Mouse (Mus musculus): ENCODE measurements at regions not wholly inside any gene's neighbourhood (a gene's known extent, or its start where the extent isn't known, plus 50 kb on each side); places are given as distances from the start of the nearest gene placed in this dataset.

DNA sequence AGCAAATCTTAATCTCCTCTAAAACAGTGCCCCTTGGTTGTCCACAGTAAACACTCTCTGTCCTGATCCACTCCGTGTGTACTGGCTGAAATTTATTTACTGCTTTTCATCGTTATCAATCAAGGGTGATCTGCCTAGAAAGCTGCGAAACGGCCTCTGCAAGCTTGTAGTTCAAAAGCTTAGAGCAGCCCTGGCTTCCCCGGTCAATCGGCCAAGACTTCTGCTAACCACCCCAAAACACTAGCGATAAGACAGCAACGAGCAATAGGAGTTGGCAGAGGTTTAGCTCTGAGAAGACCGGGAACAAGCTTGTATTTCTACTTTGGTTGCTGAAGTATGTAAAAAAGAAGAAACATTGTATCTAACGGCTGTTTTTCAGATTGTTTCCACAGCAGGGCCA is 201.8 kb downstream of the Sptssa start:
- in situ Hi-C loops (cut with MboI, MseI), result no loop called here

DNA sequence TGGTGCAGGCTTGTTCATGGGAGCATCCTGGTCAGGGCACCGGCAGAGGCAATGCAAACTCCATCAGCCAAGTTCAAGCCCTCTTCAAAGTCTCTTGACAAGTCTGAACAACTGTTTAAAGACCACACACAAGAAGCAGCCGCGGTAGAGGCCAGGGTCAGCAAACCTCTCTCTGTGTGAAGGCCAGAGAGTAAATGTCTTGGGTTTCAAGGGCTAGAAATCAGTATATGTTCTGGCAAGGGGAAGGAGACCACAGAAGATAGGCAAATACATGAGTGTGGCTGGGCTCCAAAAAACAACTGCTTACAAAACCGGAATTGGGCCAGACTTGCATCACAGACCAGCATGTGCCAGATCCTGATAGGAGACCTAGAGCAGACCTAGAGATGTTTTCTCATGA is 203.0 kb downstream of the Sptssa start:
- in situ Hi-C loops (cut with MboI, MseI), result no loop called here

DNA sequence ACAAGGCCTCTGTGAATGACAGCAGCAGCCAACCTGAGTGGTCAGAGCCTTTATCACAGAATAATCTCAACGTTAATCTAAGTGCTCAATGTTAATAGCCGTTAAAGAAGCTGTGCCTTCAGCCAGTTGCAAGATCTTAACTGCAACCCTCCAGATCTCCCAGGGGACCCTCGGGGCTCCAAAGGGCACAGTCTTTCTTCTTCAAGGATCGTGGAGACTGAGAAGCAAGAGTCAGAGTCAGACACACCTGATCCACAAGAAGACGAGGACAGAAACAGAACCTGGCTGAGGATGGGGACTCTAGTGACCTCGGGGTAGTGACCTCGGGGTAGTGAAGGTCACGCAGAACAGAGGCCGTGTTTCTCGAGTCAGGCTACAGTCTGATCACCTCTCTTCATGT is 206.0 kb downstream of the Sptssa start:
- in situ Hi-C loops (cut with MboI, MseI), result no loop called here

DNA sequence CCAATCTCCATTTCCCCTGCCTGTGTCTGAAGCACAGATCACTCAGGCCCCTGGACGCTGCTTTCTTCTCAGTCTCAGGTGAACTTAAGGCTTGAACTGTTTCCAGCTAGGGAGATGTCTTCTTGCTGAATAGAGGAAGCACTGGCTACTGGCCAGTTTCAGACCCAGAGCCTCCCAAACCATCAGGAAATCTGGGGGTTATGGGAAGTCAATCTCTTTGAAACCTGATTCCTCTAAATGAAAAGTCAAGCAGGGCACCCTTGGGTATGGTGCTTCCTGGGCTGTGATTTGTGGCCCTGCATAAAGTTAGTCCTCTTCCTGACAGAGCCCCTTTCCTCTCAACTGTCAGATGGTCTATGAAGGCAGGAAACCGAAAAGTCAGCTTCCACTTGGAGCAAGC is 208.2 kb downstream of the Sptssa start:
- in situ Hi-C loops (cut with MboI, MseI), result no loop called here

DNA sequence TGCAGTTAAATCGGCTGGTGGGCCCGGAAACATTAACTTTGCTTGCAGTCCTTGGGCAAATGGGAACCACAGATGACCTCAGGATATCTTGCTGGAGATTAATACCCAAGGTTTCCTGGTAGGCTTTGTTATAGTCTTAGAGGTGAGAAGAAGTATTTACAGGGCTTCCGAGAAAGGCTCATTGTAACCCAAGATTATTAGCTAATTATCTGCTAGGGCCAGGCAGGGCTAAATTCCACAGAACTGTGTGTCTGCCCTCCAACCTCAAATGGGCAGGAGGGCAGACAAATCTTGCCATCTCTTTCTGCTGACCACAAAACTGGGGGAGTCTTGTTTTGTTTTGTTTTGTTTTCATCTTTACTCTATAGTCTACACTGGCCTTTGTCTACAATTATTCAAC is 209.0 kb downstream of the Sptssa start:
- in situ Hi-C loops (cut with MboI, MseI), result no loop called here

DNA sequence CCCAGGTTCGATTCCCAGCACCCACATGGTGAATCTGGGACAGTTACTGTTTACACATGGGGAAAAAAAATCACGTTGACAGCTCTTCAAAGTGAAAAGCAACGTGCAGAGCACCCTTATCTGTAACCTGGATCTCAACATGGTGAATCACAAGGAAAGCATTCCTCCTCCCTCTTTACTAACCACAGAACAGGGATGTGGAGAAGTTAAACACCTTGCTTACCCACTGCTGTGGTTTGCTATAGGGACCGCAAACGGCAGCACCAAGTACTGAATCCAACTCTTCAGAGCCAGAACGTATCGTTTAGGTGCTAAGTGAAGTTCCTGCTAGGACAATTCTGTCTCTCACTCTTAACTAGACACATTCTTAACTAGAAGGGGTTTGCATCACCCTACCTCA is 210.0 kb downstream of the Sptssa start:
- in situ Hi-C loops (cut with MboI, MseI), result no loop called here

DNA sequence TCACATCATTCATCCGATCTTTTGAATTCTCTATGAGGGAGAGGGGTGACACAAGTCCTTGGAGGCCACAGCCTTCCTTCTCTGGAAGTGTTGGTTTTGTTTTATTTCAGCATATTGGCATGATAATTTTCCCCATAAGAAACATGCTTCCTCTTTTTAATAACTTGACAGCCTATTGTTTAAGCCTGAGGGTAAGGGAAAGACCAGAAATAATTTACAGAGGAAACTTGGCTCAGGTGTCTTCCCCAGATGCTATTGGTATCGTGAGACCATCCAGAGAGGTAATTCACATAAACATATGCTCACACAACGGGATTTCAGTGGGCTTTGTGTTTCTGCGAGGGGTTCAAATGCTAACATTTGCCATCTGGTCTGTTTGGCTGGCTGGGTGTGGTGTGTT is 212.0 kb downstream of the Sptssa start:
- in situ Hi-C loops (cut with MboI, MseI), result no loop called here

DNA sequence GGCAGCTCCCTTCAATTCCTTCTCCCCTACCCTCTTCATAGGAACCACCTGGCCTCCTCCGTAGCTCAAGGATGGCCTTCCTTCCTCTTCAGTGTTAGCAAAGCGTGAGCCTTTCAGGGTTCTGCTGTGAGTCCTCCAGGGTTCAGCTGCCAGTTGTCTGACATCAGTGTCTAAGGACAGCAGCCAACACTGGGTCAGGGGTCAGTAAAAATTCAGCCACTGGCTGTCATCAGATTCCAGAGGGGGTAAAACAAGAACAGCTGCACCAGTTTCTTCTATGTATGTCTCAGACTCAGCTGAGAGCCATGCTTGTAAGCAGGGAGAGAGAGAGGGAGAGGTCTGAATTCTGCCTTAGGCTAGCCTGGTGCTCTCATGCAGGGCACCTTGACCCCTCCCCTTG is 213.1 kb downstream of the Sptssa start:
- in situ Hi-C loops (cut with MboI, MseI), result no loop called here

DNA sequence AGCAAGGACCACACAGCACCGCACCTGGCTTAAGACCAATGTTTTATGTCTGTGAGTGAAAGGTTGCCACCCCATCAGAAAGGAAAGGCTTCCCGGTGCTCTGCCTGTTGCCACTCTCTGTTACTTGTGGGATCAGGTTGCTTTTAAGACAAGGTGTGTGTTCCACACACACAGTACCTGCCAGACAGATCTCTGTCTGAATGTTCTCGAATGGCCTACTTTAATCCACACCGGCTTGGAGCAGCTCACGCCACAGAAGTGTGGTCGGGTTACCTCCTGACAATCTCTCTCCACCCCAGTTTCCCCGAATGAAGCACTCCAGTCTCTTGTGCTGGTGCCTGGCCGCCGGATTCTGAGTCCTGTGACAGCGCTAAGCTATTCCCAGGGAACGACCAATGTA is 214.0 kb downstream of the Sptssa start:
- in situ Hi-C loops (cut with MboI, MseI), result no loop called here

DNA sequence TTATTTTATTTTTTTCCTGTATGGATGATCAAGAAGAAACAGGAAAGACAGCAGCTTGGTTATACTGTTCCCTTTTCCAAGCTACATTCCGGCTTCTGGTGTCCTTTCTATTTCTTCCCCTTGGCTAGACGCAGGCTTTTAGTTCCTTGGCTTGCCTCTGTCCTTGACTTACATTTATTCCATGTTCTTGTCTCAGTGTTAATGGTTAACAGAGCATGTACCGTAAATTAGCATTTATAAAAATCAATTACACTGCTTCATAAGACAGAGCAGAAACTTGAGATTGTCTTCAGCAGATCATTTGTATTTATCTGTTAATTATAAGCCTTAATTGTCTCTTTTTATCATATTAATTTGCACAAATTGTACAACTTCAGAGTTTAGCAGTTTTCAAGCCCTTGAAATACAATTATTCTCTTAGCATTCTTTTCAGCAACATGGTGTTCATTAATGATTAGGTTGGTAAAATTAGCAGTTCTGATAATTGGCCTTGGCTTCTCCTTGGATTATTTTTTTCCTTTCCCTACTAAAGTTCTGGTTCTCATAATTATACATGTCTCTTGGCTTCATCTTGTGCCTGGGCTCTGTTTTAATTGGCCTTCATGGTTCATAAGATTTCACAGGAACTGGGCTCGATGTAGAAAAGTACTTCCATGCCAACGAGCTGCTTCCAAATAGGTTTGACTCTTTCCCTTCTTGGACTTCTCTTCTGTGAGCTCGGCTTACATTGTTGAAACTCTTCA is 215.4 kb downstream of the Sptssa start:
- in situ Hi-C loops (cut with MboI, MseI), result no loop called here

DNA sequence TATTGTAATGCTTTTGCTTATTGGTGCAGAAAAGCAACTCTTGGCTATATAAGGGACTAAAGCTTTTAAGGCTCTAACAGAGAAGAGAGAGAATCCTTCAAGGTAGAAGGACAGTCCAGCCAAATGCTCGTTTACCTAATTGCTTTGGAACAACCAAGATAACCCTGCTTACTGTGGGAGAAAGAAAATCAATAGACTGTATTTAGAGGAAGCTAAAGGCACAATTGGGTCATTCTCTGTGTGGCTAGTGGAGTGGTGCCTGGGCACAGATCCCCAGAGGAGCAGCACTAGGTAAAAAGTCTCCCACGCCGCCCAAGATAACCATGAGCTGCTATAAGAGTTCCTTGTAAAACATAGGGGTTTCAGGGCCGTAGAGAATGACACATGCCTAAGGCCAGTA is 217.6 kb downstream of the Sptssa start:
- in situ Hi-C loops (cut with MboI, MseI), result no loop called here

DNA sequence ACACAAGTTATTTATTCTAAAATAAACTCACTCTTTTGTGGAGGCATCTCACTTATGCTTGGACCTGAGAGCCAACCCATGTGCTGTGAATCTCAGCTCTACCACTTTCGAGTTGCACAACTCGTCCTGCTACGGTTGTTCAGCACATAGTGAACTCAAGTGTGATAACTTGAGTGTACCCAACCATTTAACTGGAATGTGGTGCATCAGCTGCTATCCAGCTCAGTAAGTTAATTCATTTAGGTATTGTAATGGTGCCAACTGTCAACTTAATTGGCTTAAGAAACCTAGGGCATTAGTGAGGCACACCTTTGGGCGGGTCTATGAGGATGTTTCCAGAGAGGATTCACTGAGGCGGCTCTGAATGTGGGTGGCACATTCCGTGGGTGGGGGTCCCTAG is 221.6 kb upstream of the Egln3 start:
- in situ Hi-C loops (cut with MboI, MseI), result no loop called here

DNA sequence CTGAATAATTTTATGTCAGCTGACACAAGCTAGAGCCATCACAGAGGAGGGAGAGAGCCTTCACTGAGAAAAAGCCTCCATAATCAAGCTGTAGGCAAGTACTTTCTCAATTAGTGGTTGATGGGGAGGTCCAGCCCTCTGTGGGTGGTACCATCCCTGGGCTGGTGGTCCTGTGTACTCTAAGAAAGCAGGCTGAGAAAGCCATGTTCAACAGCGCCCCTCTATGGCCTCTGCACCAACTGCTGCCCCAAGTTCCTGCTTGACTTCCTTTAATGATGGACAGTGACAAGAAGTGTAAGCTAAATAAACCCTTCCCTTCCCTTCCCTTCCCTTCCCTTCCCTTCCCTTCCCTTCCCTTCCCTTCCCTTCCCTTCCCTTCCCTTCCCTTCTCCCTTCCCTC is 211.2 kb upstream of the Egln3 start:
- in situ Hi-C loops (cut with MboI, MseI), result no loop called here

DNA sequence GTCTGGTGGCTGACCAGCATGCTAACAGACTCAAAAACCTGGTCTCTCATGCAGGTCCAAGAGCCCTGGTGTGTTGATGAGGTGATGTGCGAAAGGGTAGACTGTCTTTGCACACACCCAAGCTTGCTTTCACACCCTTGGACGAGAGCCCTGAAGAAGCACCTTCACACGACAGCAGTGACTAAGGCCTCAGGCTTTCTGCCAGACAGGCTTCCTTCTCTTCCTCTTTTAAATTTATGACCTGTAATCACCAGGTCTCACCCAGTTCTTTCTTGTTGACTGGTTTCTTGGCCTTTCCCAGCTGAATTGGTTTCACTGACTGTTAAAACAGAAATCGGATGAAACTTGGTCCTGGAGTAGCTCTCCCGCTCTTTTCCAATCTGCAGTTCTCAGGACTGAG is 210.5 kb upstream of the Egln3 start:
- in situ Hi-C loops (cut with MboI, MseI), result no loop called here

DNA sequence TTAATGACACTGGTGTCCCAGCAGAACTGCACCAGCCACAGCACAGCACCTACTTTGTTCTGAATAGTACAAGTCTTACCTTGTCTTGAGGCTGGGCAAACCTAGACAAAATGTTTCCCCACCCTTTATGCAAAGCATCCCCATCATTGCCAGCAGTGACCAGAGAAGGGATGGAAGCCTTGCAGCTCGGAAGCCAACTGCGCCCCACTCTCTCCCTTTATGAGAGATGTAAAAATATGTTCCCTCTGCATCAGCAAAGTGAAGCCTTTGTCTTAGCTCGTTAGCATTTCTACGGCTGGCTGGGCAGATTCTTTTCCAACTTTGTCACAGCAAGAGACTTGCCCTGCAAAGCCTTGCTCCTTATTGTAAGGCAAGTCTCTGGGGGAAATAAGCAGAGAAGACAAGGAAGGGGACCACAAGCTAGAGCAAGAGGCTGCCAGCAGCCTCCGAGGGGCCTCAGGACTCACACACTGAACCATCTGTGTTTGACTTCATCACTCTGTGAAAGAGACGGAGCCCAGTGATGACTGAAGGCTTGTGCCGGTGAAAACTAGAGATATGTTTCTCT is 206.5 kb upstream of the Egln3 start:
- in situ Hi-C loops (cut with MboI, MseI), result no loop called here

DNA sequence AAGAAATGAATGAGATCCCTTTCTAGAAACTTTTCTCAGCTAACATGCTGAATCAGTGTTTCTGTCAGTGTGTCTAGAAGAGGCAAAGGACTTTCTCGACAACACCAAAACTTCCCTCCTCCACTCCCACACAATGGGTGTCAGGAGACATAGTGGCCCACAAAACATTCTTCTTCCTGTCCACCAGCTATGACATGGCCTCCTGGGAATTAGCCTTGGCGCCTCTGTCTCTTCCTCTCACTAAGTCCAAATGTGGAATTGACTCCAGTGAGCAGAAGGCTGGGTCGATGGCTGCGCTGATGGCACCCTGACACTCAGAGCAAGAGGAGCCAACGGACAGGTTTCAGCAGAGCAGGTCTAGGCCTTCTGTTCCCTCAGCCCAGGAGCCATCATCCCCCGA is 205.2 kb upstream of the Egln3 start:
- in situ Hi-C loops (cut with MboI, MseI), result no loop called here

DNA sequence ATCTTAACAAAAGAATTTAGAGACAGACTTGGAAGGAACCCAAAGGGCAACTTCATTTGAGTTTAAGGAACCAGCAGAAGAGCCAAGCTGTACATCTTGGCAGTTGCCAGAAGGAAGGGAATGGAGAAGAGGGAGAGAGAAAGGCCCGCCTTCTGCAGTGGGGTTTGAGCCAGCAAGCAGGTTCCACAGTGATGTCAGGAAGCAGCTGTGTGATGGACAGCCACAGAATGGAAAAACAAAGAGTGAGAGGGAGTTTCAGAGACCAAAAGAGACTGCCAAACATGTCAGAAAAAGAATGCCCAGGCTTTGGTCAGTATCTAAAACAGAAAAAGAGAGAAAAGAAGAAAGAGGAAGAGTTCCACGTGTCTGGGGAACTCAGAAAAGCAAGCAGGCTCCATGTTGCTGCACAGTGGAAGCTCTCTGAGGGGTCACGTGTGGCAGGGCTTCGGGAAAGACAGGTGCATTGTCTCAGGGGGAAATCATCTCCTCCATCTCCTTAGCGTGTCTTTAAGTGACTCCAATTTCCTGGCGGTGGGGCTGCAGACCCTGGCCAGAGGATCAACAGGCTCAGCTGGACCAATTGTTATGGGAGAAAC is 203.7 kb upstream of the Egln3 start:
- in situ Hi-C loops (cut with MboI, MseI), result no loop called here

DNA sequence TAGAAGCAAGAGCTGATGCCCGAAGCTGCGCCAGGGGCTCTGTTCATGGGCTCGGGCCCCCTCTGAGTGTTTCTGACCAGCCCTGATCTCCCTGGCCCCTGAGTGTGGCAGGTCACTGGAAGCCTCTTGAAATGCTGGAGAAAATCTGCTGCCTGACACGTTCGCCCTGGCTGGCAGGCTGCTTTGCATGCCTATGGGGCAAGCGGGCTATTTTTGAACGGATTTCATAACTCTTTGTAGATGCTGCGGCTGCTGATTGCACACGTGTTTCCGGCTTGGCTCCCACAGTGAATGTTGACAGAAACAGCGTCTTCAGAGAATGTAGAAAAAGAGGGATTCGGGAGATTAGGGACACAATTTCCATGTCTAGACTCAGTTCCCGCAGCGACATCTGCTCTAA is 201.4 kb upstream of the Egln3 start:
- in situ Hi-C loops (cut with MboI, MseI), result no loop called here

DNA sequence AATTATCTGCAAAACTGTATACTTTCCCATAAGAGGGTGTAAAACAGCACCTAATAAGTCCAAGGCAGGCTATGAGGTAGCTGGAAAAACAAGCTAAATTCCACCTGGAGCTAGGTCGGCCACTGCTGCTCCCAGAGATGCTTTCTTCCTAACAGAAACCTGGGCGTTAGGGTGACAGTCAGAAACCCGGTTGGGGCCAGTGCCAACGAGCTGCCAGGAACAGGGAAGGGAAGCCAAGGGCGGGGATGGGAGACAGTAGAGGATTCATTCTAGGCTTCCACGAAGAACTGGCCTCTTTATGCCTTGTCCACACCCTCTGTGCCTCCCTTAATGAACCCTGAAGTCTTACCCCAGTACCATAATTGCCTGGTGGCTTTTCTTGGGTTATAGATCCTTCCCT is 198.9 kb upstream of the Egln3 start:
- in situ Hi-C loops (cut with MboI, MseI), result no loop called here

DNA sequence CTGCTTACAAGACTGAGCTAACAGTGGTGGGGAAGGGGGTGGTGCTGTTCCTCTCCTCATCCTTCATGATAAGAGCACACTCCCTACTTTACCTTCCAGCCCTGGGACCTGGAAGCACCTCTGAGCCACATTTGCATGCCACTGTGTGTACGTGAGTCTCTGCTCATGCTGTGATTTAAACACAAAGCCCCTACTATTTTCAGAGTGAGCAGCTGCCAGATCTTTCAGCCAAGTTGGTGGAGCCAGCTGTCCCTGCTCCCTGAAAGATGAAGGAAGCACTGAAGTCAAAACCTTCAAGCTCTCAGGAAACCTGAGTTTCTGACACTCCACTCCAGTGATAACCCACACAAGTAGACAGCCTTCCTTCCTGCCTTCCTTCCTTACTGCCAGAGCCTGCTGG is 198.0 kb upstream of the Egln3 start:
- in situ Hi-C loops (cut with MboI, MseI), result no loop called here

DNA sequence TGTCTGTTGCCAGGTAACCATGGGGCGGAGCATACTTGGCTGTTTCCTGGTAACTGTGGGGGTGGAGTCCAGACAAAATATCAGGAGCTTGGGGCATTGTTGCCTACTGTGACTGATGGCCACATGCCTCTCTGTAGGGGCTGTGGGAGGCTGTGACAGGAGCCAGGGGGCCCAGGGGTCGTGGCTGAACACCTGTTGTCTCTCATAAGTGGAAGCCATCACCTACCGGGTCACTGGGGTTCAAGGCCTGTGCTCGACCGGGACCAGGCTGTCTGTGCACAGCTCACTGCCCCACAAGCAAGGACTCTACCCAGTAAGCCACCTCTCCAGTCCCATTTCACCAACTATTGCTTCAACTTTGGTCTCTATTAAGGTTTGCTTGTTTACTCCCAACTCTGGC is 196.4 kb upstream of the Egln3 start:
- in situ Hi-C loops (cut with MboI, MseI), result no loop called here

DNA sequence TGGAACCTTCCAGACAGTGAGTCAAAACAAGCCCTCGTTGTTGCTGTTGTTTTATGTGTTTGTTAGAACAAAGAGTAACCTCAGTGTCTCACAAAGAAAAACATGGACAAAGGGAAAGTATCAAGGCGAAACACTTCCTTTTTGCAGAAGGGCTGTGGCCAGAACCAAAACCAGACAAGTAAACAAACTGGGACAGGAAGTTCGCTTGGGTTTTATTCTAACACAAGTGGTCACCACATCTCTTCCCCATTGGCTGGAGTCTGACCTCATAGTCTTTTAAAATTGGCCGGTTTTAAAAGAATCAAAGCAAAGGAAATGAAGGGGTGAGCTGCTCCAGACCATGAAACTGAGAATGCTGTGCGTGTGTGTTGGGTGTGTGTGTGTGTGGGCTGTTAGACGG is 194.4 kb upstream of the Egln3 start:
- in situ Hi-C loops (cut with MboI, MseI), result no loop called here

DNA sequence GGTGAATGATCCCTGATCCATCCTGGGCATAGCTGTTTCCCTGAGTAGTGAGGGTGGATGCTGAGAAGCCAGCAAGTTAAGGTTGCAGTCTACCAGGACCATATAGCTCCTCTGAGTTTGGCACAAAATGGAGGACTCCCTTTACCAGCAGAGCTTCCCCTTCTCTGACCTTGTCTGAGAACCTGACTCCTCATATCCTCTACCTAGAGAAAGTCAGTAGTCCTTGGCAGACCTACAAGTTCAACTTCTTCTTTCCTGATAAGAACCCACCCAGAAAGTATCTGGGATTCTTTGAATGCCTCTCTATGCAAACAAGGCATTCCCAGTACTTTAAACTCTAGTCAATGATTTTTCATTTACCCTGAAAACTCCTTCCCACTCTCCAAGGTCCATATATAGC is 193.3 kb upstream of the Egln3 start:
- in situ Hi-C loops (cut with MboI, MseI), result no loop called here

DNA sequence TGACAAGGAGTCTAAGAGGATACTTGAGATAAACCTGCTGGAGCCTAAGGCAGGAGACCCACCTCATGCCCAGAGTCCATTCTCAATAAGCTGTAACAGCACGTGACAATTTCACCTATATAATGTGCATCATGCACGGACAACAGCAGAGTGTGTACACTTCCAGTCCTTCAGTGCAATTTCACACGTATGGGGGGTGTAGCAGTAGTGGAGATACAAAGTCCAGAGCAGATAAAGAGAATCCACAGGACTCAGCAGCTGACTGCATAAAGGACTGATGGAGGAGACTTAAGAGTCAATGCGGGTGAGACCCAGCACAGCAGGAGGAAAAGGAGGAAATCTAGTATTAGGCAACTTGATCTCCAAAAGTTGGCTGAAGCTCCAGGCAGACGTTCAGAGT is 192.7 kb upstream of the Egln3 start:
- in situ Hi-C loops (cut with MboI, MseI), result no loop called here
